Mouse (Mus musculus) brain, embryonic 14.5 days (tissue): ENCODE results near the gene Magi2.

Source experiments
- CTCF ChIP-seq: fragments of 200-500 bp; IDR thresholded peaks from 2 replicates; pipeline ENCODE4 v1.5.1; 2012; ENCODE audit warnings: inconsistent platforms, mild to moderate bottlenecking, moderate library complexity, borderline replicate concordance; ENCODE audit not compliant: insufficient read depth, insufficient read length; ENCODE audit errors: extremely low read depth
- POLR2A ChIP-seq: fragments of 200-500 bp; IDR thresholded peaks from 2 replicates; pipeline ENCODE4 v1.6.1; 2012; ENCODE audit warnings: mild to moderate bottlenecking, inconsistent platforms, borderline replicate concordance; ENCODE audit not compliant: poor library complexity, insufficient read depth, insufficient read length, severe bottlenecking; ENCODE audit errors: extremely low read depth

DNA sequence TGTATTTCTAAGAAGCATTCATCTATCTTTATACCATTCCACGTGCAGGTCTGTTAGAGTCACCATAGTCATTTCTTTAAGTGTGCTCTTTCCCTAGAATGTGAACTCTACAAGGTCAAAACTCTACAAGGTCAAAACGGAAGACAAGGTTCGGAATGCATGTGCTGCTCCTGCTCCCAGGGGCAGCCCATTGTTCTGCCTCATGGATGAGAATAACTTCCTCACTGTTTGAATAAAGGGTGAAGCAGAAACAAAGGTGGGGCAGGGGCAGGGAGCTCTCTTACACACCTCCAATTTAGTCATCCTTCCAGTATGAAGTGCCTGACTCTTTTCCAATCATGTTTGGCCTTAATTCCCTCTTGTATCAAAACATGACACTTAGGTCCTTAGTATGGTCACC is 1450.4 kb downstream of the Magi2 start:
- TF ChIP-seq POLR2A = no peak
- no peak for TF ChIP-seq CTCF
